Mouse (Mus musculus): ENCODE data around the gene Dkk3.

GRCm38 (mm10) chr7:112180235-112180705, 21.4 kb upstream of the Dkk3 start:
- TF ChIP-seq POLR2A (IDR thresholded peaks at IDR 0.05; ENCODE audit: low read depth, low read length) (no peak; the same call in 1 of the 2 replicates), CTCF (IDR thresholded peaks at IDR 0.05; ENCODE audit: extremely low read depth, insufficient read length, insufficient replicate concordance, low read depth, low read length) (peak; percentile 100)

Data from small intestine, adult 2 months (tissue).